Mouse (Mus musculus) megakaryocyte-erythroid progenitor cell, adult 5-6 weeks (primary cell): Measurements from ENCODE around the gene Nav3. TPM values are rescaled to one million over a fixed set of nuclear protein-coding genes. Genes with fewer than 3 reads are reported as not detected.
A peak's percentile ranks its signal among the peaks of the same experiment; 100 is the strongest.

Source experiments
- ATAC-seq: replicated peaks from 2 replicates; pipeline ENCODE4 v1.8.0; 2016; ENCODE audit warnings: mild to moderate bottlenecking, inconsistent platforms; ENCODE audit not compliant: severe bottlenecking, poor library complexity, low FRiP score, low TSS enrichment
- total RNA-seq, 2 experiments: library from RNA; stranded (forward) in 1 of 2; stranded (reverse) in 1 of 2; fragments of 200-1000, 215-1000 nt in 1 of 2; fragments of >200 nt in 1 of 2; fragmentation: Nextera tagmentation in 1 of 2; gene quantifications; 2 replicates each; pipeline ENCODE4 v1.2.3; 2014 to 2017

Nav3 gene
- total RNA-seq, 2 experiments from 2014 or later = not detected

DNA sequence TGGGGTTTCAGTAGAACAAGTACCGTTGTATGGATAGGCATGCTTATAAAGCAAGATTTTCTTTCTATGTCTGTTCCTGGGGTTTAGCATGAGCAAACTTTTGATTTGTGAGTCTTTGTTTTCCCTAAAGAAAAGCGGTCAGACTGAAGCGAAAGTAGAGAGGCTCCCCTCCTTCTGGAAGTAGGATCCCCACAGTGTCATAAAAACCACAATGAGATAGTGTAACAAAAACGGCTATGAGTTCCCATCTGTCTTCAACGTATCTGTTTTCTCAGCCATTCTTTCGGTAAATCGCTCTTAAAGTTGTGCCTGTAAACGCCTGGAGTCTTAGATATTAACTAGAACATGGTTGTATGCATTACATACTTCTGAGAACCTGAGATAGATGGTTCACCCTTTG, 479.7 kb downstream of the Nav3 start:
- ATAC-seq = no peak

DNA sequence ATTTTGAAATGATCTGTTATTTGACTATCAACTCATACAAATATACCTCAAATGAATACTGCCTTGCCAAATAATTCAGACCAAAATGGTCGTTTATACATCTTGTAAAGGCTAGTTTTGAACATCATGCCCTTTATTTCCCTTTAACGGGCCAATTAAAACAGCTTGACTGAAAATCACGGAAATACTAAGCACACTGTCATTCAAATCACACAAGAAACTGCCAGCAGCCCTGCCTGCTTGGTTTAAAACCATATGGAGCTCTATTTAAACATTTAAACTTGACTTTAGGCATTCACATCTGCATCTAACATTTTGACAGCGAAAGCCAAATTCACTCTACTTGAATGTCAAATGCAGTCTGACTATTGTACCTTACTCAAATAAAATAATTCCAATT, 481.8 kb downstream of the Nav3 start:
- no peak for ATAC-seq

DNA sequence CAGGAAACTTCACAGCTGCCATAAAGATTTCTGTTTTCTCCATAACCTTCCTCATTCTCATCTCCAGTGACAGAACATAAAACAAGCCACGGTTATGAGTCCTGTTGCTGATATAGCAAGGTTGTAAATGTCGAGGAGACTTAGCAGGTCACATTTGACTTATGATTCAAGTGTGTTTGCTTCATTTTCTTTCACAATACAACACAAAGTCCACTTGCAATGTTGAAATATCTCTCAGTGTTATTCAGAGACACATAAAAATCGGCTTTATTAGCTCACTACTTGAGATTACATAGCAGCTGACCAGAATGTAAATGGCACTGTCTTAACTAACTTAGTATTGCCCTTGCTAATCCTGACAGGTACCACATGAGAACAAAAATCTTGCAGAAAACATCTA, 482.5 kb downstream of the Nav3 start:
- ATAC-seq = no peak

GRCm38 (mm10) chr10:109950296-109950695, 505.7 kb downstream of the Nav3 start:
- ATAC-seq = no peak

- ATAC-seq = no peak
These were observed 526.7 kb downstream of the Nav3 start for GRCm38 (mm10) chr10:109929319-109929622.

DNA sequence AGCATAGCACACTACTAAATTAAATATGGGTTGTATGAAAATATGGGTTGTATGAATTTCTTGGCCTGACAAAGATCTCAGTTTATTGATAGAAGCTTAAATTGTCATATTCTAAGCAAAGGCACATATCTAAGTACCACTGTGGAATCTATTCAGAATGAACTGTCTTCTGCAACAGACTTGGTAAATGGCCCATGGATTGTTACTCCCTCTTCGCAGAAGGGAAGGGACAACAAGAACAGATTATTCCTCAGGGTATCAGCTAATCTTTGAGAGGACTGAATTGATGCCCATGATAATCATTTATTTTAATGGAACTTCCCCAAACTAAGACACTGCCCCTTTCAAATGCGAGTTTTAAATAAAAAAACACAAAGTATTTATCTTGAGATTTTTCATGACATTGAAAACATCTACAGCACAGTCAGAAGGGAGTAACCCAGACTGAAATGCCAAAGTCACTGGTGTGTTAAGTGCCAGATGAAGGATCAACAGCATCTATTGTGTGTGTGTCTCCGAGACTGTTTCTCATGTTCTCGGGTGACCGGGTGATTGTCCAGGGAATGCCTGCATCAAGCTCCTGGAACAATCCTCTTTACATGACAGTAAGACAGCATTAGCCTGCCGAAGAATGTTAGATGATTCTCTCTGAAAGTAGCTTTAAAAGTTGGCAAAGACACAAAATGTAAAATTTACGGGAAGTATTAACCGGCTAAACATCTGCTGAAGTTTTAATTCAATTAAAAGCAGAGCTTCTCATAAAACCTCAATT, 527.3 kb downstream of the Nav3 start:
- ATAC-seq = no peak

GRCm38 (mm10) chr10:109926149-109926548, 529.9 kb downstream of the Nav3 start:
- peak; percentile 86 for ATAC-seq

DNA sequence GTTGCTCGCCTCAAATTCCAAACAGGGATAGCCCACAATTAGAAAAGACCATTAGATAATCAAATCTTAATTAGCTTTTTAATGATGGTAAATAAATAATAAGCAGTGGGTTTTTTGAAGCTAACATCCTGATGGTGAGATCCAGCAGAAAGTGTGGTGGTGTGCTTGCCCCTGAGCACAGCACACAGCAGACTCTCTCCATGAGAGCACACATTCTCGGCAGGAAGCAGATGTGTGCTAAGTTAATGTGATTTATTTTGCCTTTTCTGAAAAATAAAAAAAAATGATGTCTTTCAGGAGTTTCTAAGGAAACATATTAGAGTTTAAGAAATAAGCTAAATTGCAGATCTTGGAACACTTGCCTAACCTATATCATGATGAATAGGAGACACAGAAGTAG, 531.9 kb downstream of the Nav3 start:
- no peak for ATAC-seq

- no peak for ATAC-seq
These were observed 534.6 kb downstream of the Nav3 start for GRCm38 (mm10) chr10:109921368-109921767.

- peak; percentile 96 for ATAC-seq
These were observed 535.3 kb downstream of the Nav3 start for GRCm38 (mm10) chr10:109920607-109921187.

- ATAC-seq = no peak
These were observed 536.5 kb downstream of the Nav3 start for GRCm38 (mm10) chr10:109919515-109919914.

DNA sequence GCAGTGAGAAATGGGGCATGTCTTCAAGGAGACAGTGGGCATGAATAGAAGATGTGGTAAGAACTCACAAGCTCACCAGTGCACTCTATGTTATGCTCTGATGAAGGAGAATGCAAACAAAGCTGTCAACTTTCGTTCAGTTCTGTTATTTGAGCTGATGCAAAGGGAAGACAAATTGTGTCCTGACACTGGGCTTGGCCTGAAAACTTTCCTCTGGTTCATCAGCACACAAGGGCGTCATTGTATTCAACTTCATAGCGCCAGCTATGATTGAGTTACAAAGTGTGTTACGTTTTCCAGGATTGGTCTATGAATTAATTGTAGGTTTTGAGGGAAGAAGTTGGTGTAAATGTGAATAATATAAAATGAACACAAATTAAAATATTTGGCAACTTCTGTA, 548.8 kb downstream of the Nav3 start:
- no peak for ATAC-seq

DNA sequence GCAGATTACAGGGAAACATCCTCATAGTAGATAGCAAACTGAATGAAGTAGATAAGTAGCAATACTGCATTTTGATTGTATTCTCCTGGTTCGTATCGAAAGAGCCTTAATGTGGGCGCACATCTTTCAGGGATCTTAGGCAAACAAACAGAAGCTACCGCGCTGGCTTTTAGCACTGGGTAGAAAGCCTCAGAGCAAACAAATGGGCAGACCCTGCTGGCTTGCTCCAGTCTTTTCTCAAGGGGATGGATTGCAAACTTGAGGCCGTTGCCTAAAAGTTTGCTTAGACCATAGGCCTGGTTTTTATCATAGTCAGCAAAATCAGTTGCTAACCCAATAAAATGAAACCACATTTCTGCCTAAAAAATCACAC, 549.6 kb downstream of the Nav3 start:
- ATAC-seq = no peak

DNA sequence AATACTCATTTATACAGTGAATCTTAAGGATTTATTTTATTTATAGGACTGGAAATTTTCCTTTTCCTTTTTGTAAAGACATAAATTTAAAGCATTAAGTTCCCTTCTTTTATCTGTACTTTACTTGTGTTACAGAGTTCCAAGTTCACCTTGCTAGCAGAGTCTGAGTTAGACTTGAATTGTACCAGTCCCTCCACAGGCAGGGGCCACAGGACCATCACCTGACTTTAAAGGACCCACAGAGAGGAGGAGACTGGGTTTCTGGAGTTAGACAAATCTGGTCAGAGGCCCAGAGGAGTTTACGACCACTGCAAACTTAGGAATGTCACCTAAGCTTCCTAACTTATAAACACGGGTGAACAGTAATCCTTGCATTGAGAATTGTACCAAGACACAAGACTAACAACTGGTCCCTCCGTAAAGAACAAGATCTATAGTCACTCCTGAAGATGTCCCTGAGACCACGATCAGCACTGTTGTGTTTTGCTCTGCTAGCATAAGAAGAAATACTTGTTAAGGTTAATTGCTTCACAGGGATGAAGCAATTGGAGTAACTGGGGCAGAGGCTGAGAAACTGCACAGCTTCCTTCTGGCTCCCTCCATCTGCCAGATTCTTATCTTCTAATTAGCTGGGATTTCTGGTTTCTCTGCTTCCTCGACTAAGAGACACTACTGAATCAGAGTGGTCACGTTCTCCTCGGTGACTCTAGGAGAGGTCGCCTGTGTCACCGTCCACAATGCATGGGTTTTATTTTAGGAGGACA, 550.2 kb downstream of the Nav3 start:
- ATAC-seq = no peak

DNA sequence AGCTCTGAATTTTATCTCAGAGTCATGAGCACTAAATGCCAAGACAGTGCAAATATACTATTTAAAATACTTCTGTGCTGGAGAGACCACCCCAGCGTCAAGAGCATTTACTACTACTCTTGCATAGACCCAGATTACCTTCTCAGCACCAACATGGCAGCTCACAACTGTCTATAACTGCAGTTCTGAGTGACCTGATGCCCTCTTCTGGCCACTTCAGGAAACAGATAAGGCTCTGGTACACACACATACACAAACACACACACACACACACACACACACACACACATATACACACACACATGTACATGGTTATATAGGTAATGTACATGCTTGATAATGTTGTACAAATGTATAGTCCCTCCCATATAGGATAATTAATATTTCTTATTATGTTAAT, 551.2 kb downstream of the Nav3 start:
- no peak for ATAC-seq

DNA sequence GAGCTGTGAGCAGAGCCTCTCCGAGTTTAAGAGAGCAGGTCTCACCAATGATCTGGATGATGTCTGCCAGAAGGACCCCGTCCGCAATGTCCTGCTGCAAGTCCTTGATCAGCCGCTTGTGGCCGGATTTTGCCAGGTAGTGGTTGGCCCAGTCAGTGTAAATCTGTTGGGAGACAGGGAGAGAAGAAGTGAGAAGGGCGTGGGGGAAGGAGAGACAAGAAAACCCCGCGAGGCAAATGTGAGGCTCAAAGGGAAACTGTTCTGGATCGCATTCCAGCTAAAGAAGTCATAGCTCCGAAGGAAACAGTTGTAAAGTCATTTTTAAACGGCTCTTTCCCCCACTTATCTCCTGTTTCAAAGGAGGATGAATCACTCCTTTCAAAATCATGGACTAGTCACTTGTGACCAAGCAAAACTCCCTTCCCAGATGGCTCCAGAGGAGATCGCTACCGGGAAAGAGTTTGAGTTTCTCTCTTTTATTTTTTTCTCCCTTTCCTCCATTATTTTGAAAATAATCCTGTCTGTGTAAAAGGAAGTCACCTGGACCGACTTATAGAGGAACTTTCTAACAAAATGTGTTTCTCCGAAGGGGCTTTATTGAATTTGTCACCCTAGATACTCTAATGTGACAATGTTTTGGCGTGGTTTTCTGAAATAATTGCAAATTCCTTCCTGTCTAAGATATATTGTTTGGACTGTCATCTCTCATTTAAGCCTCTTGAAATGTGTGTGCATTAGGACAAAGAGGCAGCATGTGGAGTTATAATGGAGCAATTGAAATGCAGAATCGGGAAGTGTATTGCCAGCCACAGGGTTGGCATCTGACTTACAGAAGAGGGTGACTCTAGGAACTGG, 552.1 kb downstream of the Nav3 start:
- ATAC-seq = no peak

DNA sequence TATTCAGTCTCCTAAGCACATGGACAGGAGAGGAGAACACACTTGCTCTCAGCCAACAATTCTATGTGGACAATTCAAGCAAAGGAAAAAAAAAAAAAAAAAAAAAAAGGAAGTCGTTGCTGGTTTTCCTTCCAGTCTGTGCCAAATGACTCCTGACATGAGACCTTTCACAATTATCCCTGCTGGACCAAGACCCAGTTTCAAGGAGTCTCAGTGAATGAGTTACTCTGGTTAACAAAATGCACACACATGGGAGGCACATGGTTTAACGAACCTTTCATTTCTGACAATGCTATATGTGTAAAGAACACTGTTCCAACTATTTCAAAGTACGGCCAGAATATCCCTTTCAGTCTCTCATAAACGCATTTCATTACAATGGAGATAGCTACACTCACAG, 552.8 kb downstream of the Nav3 start:
- ATAC-seq = no peak

GRCm38 (mm10) chr10:109889171-109889475, 566.9 kb downstream of the Nav3 start:
- ATAC-seq = no peak

- ATAC-seq = no peak
These were observed 567.4 kb downstream of the Nav3 start for GRCm38 (mm10) chr10:109888355-109889170.
